Mouse (Mus musculus) T-helper 17 cell (primary cell): Measurements from ENCODE around the gene Zfp341.

Experiments used
- in situ Hi-C, 2 experiments: fragments of 300-600 bp; cut with MboI, MseI; formaldehyde crosslinking; loops; 1 replicate in 1 of 2; 2 replicates in 1 of 2; pipeline ENCODE4 v1.15.1; 2025; ENCODE audit warnings: high pct_unique_total_duplicates in 2 of 2

Zfp341 gene

GRCm38 (mm10) chr2:154613118-154614115, at the start of gene Zfp341, which contains the start of gene 4930519P11Rik:
Zfp341 (plus strand) TSS chr2:154613297.
4930519P11Rik (minus strand) TSS chr2:154613437.
- in situ Hi-C loops, result no loop called here

GRCm38 (mm10) chr2:154563612-154564170, 49.4 kb upstream of the Zfp341 start:
- in situ Hi-C loops, result no loop called here

- in situ Hi-C loops, result no loop called here
Measured at GRCm38 (mm10) chr2:154565562-154565961, 47.5 kb upstream of the Zfp341 start.

- in situ Hi-C loops, result no loop called here
Measured at GRCm38 (mm10) chr2:154566641-154567040, 46.5 kb upstream of the Zfp341 start.

- in situ Hi-C loops, result no loop called here
Measured at GRCm38 (mm10) chr2:154567766-154568165, 45.3 kb upstream of the Zfp341 start.

GRCm38 (mm10) chr2:154568329-154569070, 44.6 kb upstream of the Zfp341 start:
- in situ Hi-C loops, result no loop called here

- in situ Hi-C loops, result no loop called here
Measured at GRCm38 (mm10) chr2:154569071-154569748, 43.9 kb upstream of the Zfp341 start.

- in situ Hi-C loops, result no loop called here
Measured at GRCm38 (mm10) chr2:154569836-154570286, 43.2 kb upstream of the Zfp341 start, which contains the start of gene E2f1. E2f1 (minus strand) TSS chr2:154569892.

GRCm38 (mm10) chr2:154570666-154571065, 42.4 kb upstream of the Zfp341 start:
- in situ Hi-C loops, result no loop called here

GRCm38 (mm10) chr2:154571266-154571665, 41.8 kb upstream of the Zfp341 start:
- in situ Hi-C loops, result no loop called here

- in situ Hi-C loops, result no loop called here
Measured at GRCm38 (mm10) chr2:154571976-154572375, 41.1 kb upstream of the Zfp341 start.

- in situ Hi-C loops, result no loop called here
Measured at GRCm38 (mm10) chr2:154572996-154573395, 40.1 kb upstream of the Zfp341 start.

GRCm38 (mm10) chr2:154574271-154574670, 38.8 kb upstream of the Zfp341 start:
- in situ Hi-C loops, result no loop called here

- in situ Hi-C loops, result no loop called here
Measured at GRCm38 (mm10) chr2:154576876-154577743, 36.0 kb upstream of the Zfp341 start.

GRCm38 (mm10) chr2:154577744-154578067, 35.4 kb upstream of the Zfp341 start:
- in situ Hi-C loops, result no loop called here

GRCm38 (mm10) chr2:154580586-154580985, 32.5 kb upstream of the Zfp341 start:
- in situ Hi-C loops, result no loop called here

- in situ Hi-C loops, result no loop called here
Measured at GRCm38 (mm10) chr2:154581421-154581820, 31.7 kb upstream of the Zfp341 start.

- in situ Hi-C loops, result no loop called here
Measured at GRCm38 (mm10) chr2:154583906-154584872, 28.9 kb upstream of the Zfp341 start.

- in situ Hi-C loops, result no loop called here
Measured at GRCm38 (mm10) chr2:154584931-154585601, 28.0 kb upstream of the Zfp341 start.
